Mouse (Mus musculus) CH12.LX (cell line): ENCODE measurements at regions not wholly inside any gene's neighbourhood (a gene's known extent, or its start where the extent isn't known, plus 50 kb on each side); places are given as distances from the start of the nearest gene placed in this dataset.

Experiments used
- CHD2 ChIP-seq: IDR thresholded peaks from 2 replicates; pipeline ENCODE4 v1.6.1; 2011; ENCODE audit warnings: low read length, improper control_type of control experiment
- CTCF ChIP-seq, 2 experiments: IDR thresholded peaks in 1 of 2; conservative IDR thresholded peaks in 1 of 2; 2 replicates each; pipeline ENCODE4 v1.5.1; 2011 to 2012; ENCODE audit warnings: low read depth in 2 of 2, low read length in 2 of 2, improper control_type of control experiment in 1 of 2, inconsistent platforms in 1 of 2, mild to moderate bottlenecking in 1 of 2, moderate library complexity in 1 of 2
- ETS1 ChIP-seq: conservative IDR thresholded peaks from 2 replicates; pipeline ENCODE4 v1.6.1; 2012; ENCODE audit warnings: low read depth, mild to moderate bottlenecking, inconsistent platforms, low read length, improper control_type of control experiment, moderate library complexity
- GABPA ChIP-seq: IDR thresholded peaks from 2 replicates; pipeline ENCODE4 v1.6.1; 2012; ENCODE audit warnings: low read depth, low read length, improper control_type of control experiment, inconsistent platforms; ENCODE audit not compliant: insufficient replicate concordance
- MAX ChIP-seq: IDR thresholded peaks from 2 replicates; pipeline ENCODE4 v1.6.1; 2011; ENCODE audit warnings: low read length, improper control_type of control experiment
- NRF1 ChIP-seq: IDR thresholded peaks from 2 replicates; pipeline ENCODE4 v1.6.1; 2014; ENCODE audit warnings: low read depth, mild to moderate bottlenecking, inconsistent platforms, low read length, improper control_type of control experiment, moderate library complexity
- PAX5 ChIP-seq: IDR thresholded peaks from 2 replicates; pipeline ENCODE4 v1.6.1; 2012; ENCODE audit warnings: low read length, inconsistent platforms, mixed read lengths
- TCF12 ChIP-seq: IDR thresholded peaks from 2 replicates; pipeline ENCODE4 v1.6.1; 2014; ENCODE audit warnings: low read depth, mild to moderate bottlenecking, inconsistent platforms, low read length, improper control_type of control experiment
- USF1 ChIP-seq: IDR thresholded peaks from 2 replicates; pipeline ENCODE4 v1.6.1; 2014; ENCODE audit warnings: low read depth, mild to moderate bottlenecking, inconsistent platforms, low read length, improper control_type of control experiment
- ZNF384 ChIP-seq: IDR thresholded peaks from 2 replicates; pipeline ENCODE4 v1.6.1; 2012; ENCODE audit warnings: low read depth, low read length, improper control_type of control experiment, inconsistent platforms

DNA sequence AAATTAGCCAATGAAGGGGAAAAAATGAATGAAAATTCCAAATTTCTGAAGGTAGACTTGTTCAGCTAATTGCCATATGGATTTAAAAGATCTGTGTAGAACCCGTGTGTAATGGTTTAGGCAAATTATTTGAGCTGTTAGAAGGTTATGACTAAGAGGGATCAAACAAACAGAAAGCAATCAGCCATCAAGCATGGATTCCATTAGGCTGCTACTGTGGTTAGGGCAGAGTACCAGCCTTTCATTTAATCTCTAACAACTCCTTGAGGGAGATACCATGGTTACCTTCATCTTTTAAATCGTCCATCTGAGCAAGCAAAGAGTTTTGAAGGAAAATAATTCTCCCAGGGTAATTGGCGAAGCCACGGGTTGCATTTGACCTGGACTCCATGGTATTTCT lies 509.5 kb downstream of the Ipmk start:
- TF ChIP-seq CTCF (conservative IDR thresholded peaks at IDR 0.05 in 1 of 2, IDR thresholded peaks at IDR 0.05 in 1 of 2; ENCODE audit: low read depth in 2 of 2, low read length in 2 of 2): no peak
- no peak for TF ChIP-seq USF1
- TF ChIP-seq MAX: no peak
- TF ChIP-seq NRF1: no peak
- no peak for TF ChIP-seq GABPA
- TF ChIP-seq PAX5: no peak
- TF ChIP-seq ETS1: no peak
- TF ChIP-seq TCF12: no peak
- TF ChIP-seq CHD2: no peak
- no peak for TF ChIP-seq ZNF384
